Mouse (Mus musculus): ENCODE measurements around the gene Rfpl4. TPM values are rescaled to one million over a fixed set of nuclear protein-coding genes. Genes with fewer than 3 reads are reported as not detected.

The Rfpl4 gene
- polyA plus RNA-seq, 1 experiment from 2014 or later, result not detected

DNA sequence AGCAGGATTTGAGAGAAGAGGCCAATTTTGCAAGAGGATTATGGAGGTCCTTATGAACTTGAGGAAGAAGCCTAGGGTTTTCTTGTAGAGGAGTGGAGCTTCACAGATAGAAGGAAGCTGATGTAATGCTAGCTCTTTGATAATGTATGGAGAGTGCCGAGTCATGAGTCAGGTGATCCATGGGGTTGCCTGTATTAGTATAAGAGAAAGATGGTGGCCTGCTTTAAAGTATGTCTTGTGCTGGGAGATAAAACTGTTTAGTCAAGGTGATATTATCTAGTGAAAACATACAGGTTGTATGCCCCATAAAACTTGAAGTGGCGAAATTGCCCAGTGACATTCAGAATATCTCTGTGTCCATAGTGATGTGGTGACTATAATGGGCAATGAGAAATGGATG lies 39.8 kb downstream of the Rfpl4 start:
- H3K4me2 ChIP-seq (ENCODE audit: low read length), result no peak overlapping the region
- WGBS, result 82% methylated on average over 2 of the region's 2 CpGs
- peaks cover 50% of the 10 kb centered on the region for H3K36me3 ChIP-seq (ENCODE audit: insufficient read depth, low read length)
- no peak overlapping the region for H3K27ac ChIP-seq
- H3K9me3 ChIP-seq (replicated peaks; ENCODE audit: low read length), result no peaks in the 10 kb centered on the region
- ATAC-seq (replicated peaks; ENCODE audit: low FRiP score, low read depth), result no peak
- no peak for DNase-seq (ENCODE audit: low spot score)
- H3K27me3 ChIP-seq (ENCODE audit: insufficient read depth, low read length), result no peaks in the 10 kb centered on the region
- no peak overlapping the region for H3K9ac ChIP-seq (ENCODE audit: low read depth, low read length)
- H3K4me1 ChIP-seq (replicated peaks; ENCODE audit: insufficient read depth, low read length), result no peaks in the 10 kb centered on the region
- TF ChIP-seq CTCF (IDR thresholded peaks at IDR 0.05; ENCODE audit: low read depth), result no peak
- no peak overlapping the region for H3K4me3 ChIP-seq (replicated peaks; ENCODE audit: low read depth, low read length)

DNA sequence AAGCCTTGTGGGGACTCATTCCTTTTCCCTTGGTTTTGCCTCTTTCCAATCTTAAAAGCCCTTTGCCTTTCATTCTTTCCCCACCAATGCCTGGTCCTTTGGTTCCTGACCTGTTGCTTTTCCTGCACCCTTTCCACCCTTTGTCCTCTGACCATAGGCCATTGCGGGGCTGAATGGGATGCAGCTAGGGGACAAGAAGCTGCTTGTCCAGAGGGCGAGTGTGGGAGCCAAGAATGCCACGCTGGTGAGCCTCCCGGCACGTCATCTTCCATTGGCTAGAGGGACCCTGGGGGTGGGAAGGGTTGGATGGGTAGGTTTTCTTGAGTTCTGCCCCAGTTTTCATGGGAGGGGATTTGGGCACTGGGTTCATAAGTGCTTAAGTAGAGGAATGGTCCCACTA lies 41.8 kb downstream of the Rfpl4 start:
- H3K27ac ChIP-seq, result no peak overlapping the region
- H3K9ac ChIP-seq (ENCODE audit: low read depth, low read length), result no peak overlapping the region
- WGBS, result 91% methylated on average over 5 of the region's 5 CpGs
- DNase-seq (ENCODE audit: low spot score) (no peak), ATAC-seq (replicated peaks; ENCODE audit: low FRiP score, low read depth) (no peak)
- no peak overlapping the region for H3K4me2 ChIP-seq (ENCODE audit: low read length)
- H3K4me3 ChIP-seq (replicated peaks; ENCODE audit: low read depth, low read length), result no peak overlapping the region
- no peaks in the 10 kb centered on the region for H3K4me1 ChIP-seq (replicated peaks; ENCODE audit: insufficient read depth, low read length)
- no peak for TF ChIP-seq CTCF (IDR thresholded peaks at IDR 0.05; ENCODE audit: low read depth)
- H3K9me3 ChIP-seq (replicated peaks; ENCODE audit: low read length), result no peaks in the 10 kb centered on the region
- no peaks in the 10 kb centered on the region for H3K27me3 ChIP-seq (ENCODE audit: insufficient read depth, low read length)
- peaks cover 68% of the 10 kb centered on the region for H3K36me3 ChIP-seq (ENCODE audit: insufficient read depth, low read length)

DNA sequence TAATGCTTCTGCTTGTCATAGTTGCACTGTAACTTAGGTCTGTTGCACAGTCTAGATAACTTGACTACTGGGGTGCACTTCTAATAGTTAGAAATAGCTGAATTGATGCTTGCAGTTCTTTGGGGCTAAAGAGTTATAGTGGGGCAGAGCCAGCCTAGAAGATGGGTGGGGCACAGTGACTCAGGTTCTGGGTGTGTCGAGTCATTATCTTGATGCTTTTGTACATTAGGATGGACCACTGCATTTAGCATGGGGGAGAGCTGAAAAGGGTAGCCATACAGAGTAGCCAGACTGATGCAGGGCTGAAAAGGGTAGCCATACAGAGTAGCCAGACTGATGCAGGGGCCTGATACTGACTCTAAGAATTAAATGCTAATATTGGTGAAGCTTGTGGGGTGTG lies 43.2 kb downstream of the Rfpl4 start:
- WGBS, result 70% methylated on average over 1 of the region's 1 CpGs
- ATAC-seq (replicated peaks; ENCODE audit: low FRiP score, low read depth), result no peak
- H3K4me2 ChIP-seq (ENCODE audit: low read length), result no peak overlapping the region
- peaks cover 80% of the 10 kb centered on the region for H3K36me3 ChIP-seq (ENCODE audit: insufficient read depth, low read length)
- H3K4me1 ChIP-seq (replicated peaks; ENCODE audit: insufficient read depth, low read length), result no peaks in the 10 kb centered on the region
- no peaks in the 10 kb centered on the region for H3K9me3 ChIP-seq (replicated peaks; ENCODE audit: low read length)
- no peak overlapping the region for H3K27ac ChIP-seq
- no peaks in the 10 kb centered on the region for H3K27me3 ChIP-seq (ENCODE audit: insufficient read depth, low read length)
- no peak for DNase-seq (ENCODE audit: low spot score)
- H3K9ac ChIP-seq (ENCODE audit: low read depth, low read length), result no peak overlapping the region
- TF ChIP-seq CTCF (IDR thresholded peaks at IDR 0.05; ENCODE audit: low read depth), result no peak
- H3K4me3 ChIP-seq (replicated peaks; ENCODE audit: low read depth, low read length), result no peak overlapping the region

DNA sequence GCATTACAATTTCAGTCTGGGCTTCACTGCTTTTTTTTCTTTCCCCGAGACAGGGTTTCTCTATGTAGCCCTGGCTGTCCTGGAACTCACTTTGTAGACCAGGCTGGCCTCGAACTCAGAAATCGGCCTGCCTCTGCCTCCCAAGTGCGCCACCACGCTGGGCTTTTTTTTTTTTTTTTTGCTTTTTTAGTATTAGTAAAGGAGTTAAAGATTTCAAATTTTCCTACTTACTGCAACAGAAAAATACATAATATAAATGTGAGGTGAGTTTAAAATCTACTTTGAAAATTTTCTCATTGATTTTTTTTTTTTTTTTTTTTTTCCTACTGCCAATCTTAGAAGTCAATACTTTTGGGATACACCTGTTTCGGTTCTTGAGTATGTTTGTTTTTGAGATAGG lies 51.9 kb downstream of the Rfpl4 start:
- Histone ChIP-seq H3K4me1 (replicated peaks; ENCODE audit: insufficient read depth, low read length) (peaks cover 6% of the 10 kb centered on the region; the same call in 1 of the 2 replicates), H3K4me2 (ENCODE audit: low read length) (no peak overlapping the region), H3K36me3 (ENCODE audit: insufficient read depth, low read length) (peaks cover 30% of the 10 kb centered on the region), H3K9ac (ENCODE audit: low read depth, low read length) (no peak overlapping the region), H3K27ac (no peak overlapping the region), H3K4me3 (replicated peaks; ENCODE audit: low read depth, low read length) (no peak overlapping the region), H3K27me3 (ENCODE audit: insufficient read depth, low read length) (no peaks in the 10 kb centered on the region), H3K9me3 (replicated peaks; ENCODE audit: low read length) (no peaks in the 10 kb centered on the region)
- ATAC-seq (replicated peaks; ENCODE audit: low FRiP score, low read depth) (no peak), DNase-seq (ENCODE audit: low spot score) (no peak)
- no peak for TF ChIP-seq CTCF (IDR thresholded peaks at IDR 0.05; ENCODE audit: low read depth)
- 93% methylated on average over 6 of the region's 6 CpGs for WGBS

DNA sequence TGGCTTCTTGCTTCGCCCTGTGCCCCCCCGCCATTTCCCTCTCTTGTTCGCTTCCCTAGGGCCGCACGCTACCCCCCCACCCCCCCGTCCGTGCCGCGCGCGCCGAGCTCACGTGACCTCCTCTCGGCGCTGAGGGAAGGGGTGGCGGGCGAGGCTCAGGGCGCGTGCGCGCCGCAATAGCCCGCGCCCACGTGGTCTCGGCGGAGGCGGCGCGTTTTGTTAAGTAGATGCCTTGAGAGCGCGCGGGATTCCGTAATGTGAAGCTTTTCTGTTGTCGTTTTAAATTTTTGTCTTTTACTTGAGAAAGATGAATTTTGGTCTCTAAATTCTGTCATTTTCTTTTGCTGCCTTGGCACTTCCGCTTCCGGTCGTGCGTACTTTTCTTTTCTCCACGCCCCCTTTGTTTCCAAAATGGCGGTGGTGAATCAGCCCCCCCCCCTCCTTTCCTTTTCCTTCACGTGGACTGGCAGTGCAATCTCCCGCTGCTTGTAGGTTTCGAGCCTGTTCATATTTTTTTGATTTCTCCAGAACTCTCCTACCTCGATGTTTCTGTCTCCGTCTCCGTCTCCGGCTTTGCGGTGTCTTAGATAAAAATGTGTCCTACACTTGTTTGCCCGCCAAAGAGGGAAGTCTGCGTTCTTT lies 54.3 kb downstream of the Rfpl4 start:
- Histone ChIP-seq H3K27me3 (ENCODE audit: insufficient read depth, low read length) (no peaks in the 10 kb centered on the region), H3K9me3 (replicated peaks; ENCODE audit: low read length) (no peaks in the 10 kb centered on the region), H3K27ac (peak overlapping the region; percentile 98), H3K4me2 (ENCODE audit: low read length) (peak overlapping the region; percentile 77), H3K36me3 (ENCODE audit: insufficient read depth, low read length) (0 out of 2 replicates have a peak, but pooled peaks cover 7% of the 10 kb centered on the region), H3K4me1 (replicated peaks; ENCODE audit: insufficient read depth, low read length) (peaks cover 6% of the 10 kb centered on the region; the same call in 1 of the 2 replicates), H3K9ac (ENCODE audit: low read depth, low read length) (peak overlapping the region; percentile 95), H3K4me3 (replicated peaks; ENCODE audit: low read depth, low read length) (peak overlapping the region; percentile 77)
- DNase-seq (ENCODE audit: low spot score) (peak; percentile 94), ATAC-seq (replicated peaks; ENCODE audit: low FRiP score, low read depth) (peak; percentile 40)
- TF ChIP-seq CTCF (IDR thresholded peaks at IDR 0.05; ENCODE audit: low read depth), result no peak
- under 1% methylated on average over 51 of the region's 51 CpGs for WGBS

DNA sequence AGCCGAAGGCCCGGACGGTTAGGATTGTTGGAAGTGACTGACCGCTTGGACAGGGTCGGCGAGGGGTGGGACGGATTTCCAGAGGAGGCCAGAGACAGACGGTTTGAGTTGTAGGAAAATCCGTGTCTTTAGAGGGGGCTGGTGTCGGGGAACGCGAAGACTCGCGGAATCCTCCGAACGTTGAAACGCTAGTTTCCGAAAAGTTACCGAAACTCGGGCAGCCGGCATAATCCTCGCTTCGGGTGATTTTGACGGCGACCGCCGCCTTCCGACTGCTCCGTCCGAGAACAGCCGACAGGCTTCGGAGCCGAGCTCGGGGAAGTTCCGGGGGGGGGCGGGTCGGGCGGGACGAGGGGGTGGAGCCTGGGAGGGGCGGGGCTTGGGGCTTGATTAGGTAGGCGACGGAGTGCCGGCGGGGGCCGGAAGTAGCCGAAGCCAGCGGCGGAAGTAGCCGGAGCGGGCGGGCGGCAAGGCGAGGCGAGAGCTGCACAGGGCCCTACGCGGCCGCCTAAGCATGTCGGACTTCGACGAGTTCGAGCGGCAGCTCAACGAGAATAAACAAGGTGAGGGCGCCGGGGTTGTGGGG lies 54.9 kb downstream of the Rfpl4 start, which contains the start of gene U2af2:
TSS of gene U2af2 (plus strand) at position 370 of the 586 bp plus-strand sequence.
- peaks cover 8% of the 10 kb centered on the region; the same call in 1 of the 2 replicates for H3K4me1 ChIP-seq (replicated peaks; ENCODE audit: insufficient read depth, low read length)
- DNase-seq (ENCODE audit: low spot score) (peak; percentile 96), ATAC-seq (replicated peaks; ENCODE audit: low FRiP score, low read depth) (peak; percentile 84)
- peak within 1 kb of the TSS; percentile 95 for H3K9ac ChIP-seq (ENCODE audit: low read depth, low read length)
- 0 out of 2 replicates have a peak, but pooled peaks cover 7% of the 10 kb centered on the region for H3K36me3 ChIP-seq (ENCODE audit: insufficient read depth, low read length)
- WGBS, result 1% methylated on average over 60 of the region's 65 CpGs
- H3K4me3 ChIP-seq (replicated peaks; ENCODE audit: low read depth, low read length), result peak within 1 kb of the TSS; percentile 77
- H3K9me3 ChIP-seq (replicated peaks; ENCODE audit: low read length), result no peaks in the 10 kb centered on the region
- no peak for TF ChIP-seq CTCF (IDR thresholded peaks at IDR 0.05; ENCODE audit: low read depth)
- peak within 1 kb of the TSS; percentile 98 for H3K27ac ChIP-seq
- H3K27me3 ChIP-seq (ENCODE audit: insufficient read depth, low read length), result no peaks in the 10 kb centered on the region
- peak within 1 kb of the TSS; percentile 77 for H3K4me2 ChIP-seq (ENCODE audit: low read length)

Data from kidney, postnatal 0 days (tissue).